Comparison of ENCODE assay signal across 8 mouse cellular contexts in genomic region chr4:135667266-135667844, GRCm38 (mm10). TPM values are rescaled to one million over a fixed set of nuclear protein-coding genes. Genes with fewer than 3 reads are reported as not detected.
DNase-seq lines count a peak whose midpoint lies in the region; ATAC-seq lines count a peak whose summit lies in the region.

No protein-coding gene starts in this region.

- H3K4me2 ChIP-seq in forebrain, embryonic 16.5 days (ENCODE audit: low read length), result peak overlapping the region; percentile 26; the same call in 1 of the 2 replicates
- H3K4me2 ChIP-seq in midbrain, embryonic 14.5 days (ENCODE audit: low read length), result peak overlapping the region; percentile 31

- DNase-seq in adrenal gland, adult (ENCODE audit: inconsistent age in 2 of 2, low spot score in 1 of 2), result peak; percentile 16 to 86
- no peak for DNase-seq in adrenal gland, postnatal 4 days (ENCODE audit: low spot score in 2 of 2)
- peak; percentile 28 to 50 for DNase-seq in right cerebral cortex, adult 2 months (ENCODE audit: low spot score in 2 of 2)
- DNase-seq in right cerebral cortex, postnatal 36 days (ENCODE audit: low spot score in 2 of 2), result no peak
- peak; percentile 31 to 53 for DNase-seq in kidney, postnatal 36 days
- DNase-seq in midbrain, embryonic 14.5 days, result peak; percentile 87
- DNase-seq in urinary bladder, postnatal 10 days (ENCODE audit: low spot score), result no peak

- no peak for ATAC-seq in forebrain, embryonic 16.5 days
- no peak for ATAC-seq in midbrain, embryonic 14.5 days (ENCODE audit: low FRiP score, low TSS enrichment)

- 0 out of 2 replicates have a peak, but pooled peaks cover 2% of the 10 kb centered on the region for H3K4me1 ChIP-seq in forebrain, embryonic 16.5 days (replicated peaks; ENCODE audit: control insufficient read depth, insufficient read depth, low read length)
- H3K4me1 ChIP-seq in midbrain, embryonic 14.5 days (ENCODE audit: control insufficient read depth, insufficient read depth, low read length), result no peaks in the 10 kb centered on the region

- no peak overlapping the region for H3K4me3 ChIP-seq in forebrain, embryonic 16.5 days (replicated peaks; ENCODE audit: low read length)
- H3K4me3 ChIP-seq in midbrain, embryonic 14.5 days (replicated peaks; ENCODE audit: low read depth, low read length), result no peak overlapping the region

- WGBS in forebrain, embryonic 16.5 days, result 15% methylated on average over 16 of the region's 16 CpGs
- 14% methylated on average over 16 of the region's 16 CpGs for WGBS in midbrain, embryonic 14.5 days

- H3K36me3 ChIP-seq in forebrain, embryonic 16.5 days (ENCODE audit: control insufficient read depth, insufficient read depth), result no peaks in the 10 kb centered on the region
- no peaks in the 10 kb centered on the region for H3K36me3 ChIP-seq in midbrain, embryonic 14.5 days (ENCODE audit: control insufficient read depth, insufficient read depth, low read length)

- no peaks in the 10 kb centered on the region for H3K9me3 ChIP-seq in forebrain, embryonic 16.5 days (ENCODE audit: control insufficient read depth, low read length)
- H3K9me3 ChIP-seq in midbrain, embryonic 14.5 days (ENCODE audit: control insufficient read depth, low read length), result no peaks in the 10 kb centered on the region

- H3K27me3 ChIP-seq in forebrain, embryonic 16.5 days (replicated peaks; ENCODE audit: control insufficient read depth, insufficient read depth, low read length), result 0 out of 2 replicates have a peak, but pooled peaks cover 2% of the 10 kb centered on the region
- no peaks in the 10 kb centered on the region for H3K27me3 ChIP-seq in midbrain, embryonic 14.5 days (ENCODE audit: control insufficient read depth, insufficient read depth, low read length)

- no peak overlapping the region for H3K27ac ChIP-seq in forebrain, embryonic 16.5 days (ENCODE audit: low read length)
- H3K27ac ChIP-seq in midbrain, embryonic 14.5 days (replicated peaks; ENCODE audit: low read depth, low read length), result no peak overlapping the region

- no peak overlapping the region for H3K9ac ChIP-seq in forebrain, embryonic 16.5 days (replicated peaks; ENCODE audit: low read depth, low read length)
- no peak overlapping the region for H3K9ac ChIP-seq in midbrain, embryonic 14.5 days (replicated peaks; ENCODE audit: low read length)

RNA-seq across cellular contexts. Expression of gene Ifnlr1, which starts 18.7 kb away (rescaled TPM):
- 1 to 10 TPM in 1 of 2 experiments, under 1 TPM in 1; 0.68 to 1.1 TPM for total RNA-seq in adrenal gland, postnatal 4 days (2021)
- 0.16 and 0.18 TPM in 2 replicates for polyA plus RNA-seq in forebrain, embryonic 16.5 days (2015; fragmentation: Nextera tagmentation; extraction: Ambion mirVana)
- 0.13 and 0.22 TPM in 2 replicates for polyA plus RNA-seq in midbrain, embryonic 14.5 days (2014; fragmentation: Nextera tagmentation; extraction: Ambion mirVana)

Comparison
In these comparisons a context has a peak if more than half of its experiments do, and no peak if none do; other contexts are left out.
1. DNase-seq: peak in adrenal gland, adult (2 of 2), right cerebral cortex, adult 2 months (2 of 2), kidney, postnatal 36 days (2 of 2) and midbrain, embryonic 14.5 days (single experiment); none in adrenal gland, postnatal 4 days (0 of 2), right cerebral cortex, postnatal 36 days (0 of 2) and urinary bladder, postnatal 10 days (single experiment).